Mouse (Mus musculus) C2C12 (cell line): ENCODE results near the gene Tspan4. TPM values are rescaled to one million over a fixed set of nuclear protein-coding genes. Genes with fewer than 3 reads are reported as not detected.
A peak's percentile ranks its signal among the peaks of the same experiment; 100 is the strongest.

Experiments used
- H3K27me3 ChIP-seq: one replicate; pipeline ENCODE4 v1.6.1; 2011; ENCODE audit not compliant: control insufficient read depth, insufficient read depth, insufficient read length
- H3K36me3 ChIP-seq: one replicate; pipeline ENCODE4 v1.6.1; 2011; ENCODE audit not compliant: control insufficient read depth, insufficient read depth
- H3K4me3 ChIP-seq: one replicate; pipeline ENCODE4 v1.5.1; 2011; ENCODE audit warnings: mild to moderate bottlenecking, control low read depth; ENCODE audit not compliant: poor library complexity, insufficient read depth, severe bottlenecking
- H3K79me2 ChIP-seq: one replicate; pipeline ENCODE4 v1.6.1; 2011; ENCODE audit not compliant: control insufficient read depth, insufficient read depth
- H3K79me3 ChIP-seq: one replicate; pipeline ENCODE4 v1.6.1; 2011; ENCODE audit warnings: low read depth, control low read depth
- H3ac ChIP-seq: one replicate; pipeline ENCODE3; 2011; ENCODE audit warnings: low read depth; ENCODE audit not compliant: control insufficient read depth, insufficient read length
- CEBPB ChIP-seq: IDR thresholded peaks from one replicate; pipeline ENCODE4 v1.6.1; 2011; ENCODE audit warnings: low read depth, mild to moderate bottlenecking, control low read depth, moderate library complexity
- CTCF ChIP-seq: IDR thresholded peaks from one replicate; pipeline ENCODE4 v1.5.1; 2011; ENCODE audit not compliant: control insufficient read depth, insufficient read depth, insufficient read length
- FOSL1 ChIP-seq: IDR thresholded peaks from one replicate; pipeline ENCODE4 v1.8.0; 2011; ENCODE audit warnings: mild to moderate bottlenecking, low read length; ENCODE audit not compliant: poor library complexity, insufficient read depth, severe bottlenecking
- MAX ChIP-seq: IDR thresholded peaks from one replicate; pipeline ENCODE4 v1.6.1; 2011; ENCODE audit warnings: mild to moderate bottlenecking, control low read depth
- MYOD1 ChIP-seq: IDR thresholded peaks from one replicate; pipeline ENCODE4 v1.6.1; 2011; ENCODE audit warnings: low read depth; ENCODE audit not compliant: control insufficient read depth, insufficient read length
- MYOG ChIP-seq: IDR thresholded peaks from one replicate; pipeline ENCODE4 v1.6.1; 2011; ENCODE audit not compliant: control insufficient read depth, insufficient read length; ENCODE audit errors: extremely low read depth
- USF1 ChIP-seq: IDR thresholded peaks from one replicate; pipeline ENCODE4 v1.6.1; 2011; ENCODE audit warnings: low read depth, mild to moderate bottlenecking, control low read depth, moderate library complexity
- polyA plus RNA-seq: library from polyadenylated mRNA; unstranded; fragments of >200 nt; fragmentation: generic; extraction: Trizol; gene quantifications from one replicate; pipeline ENCODE4 v1.2.1, GENCODE M21; 2012; ENCODE audit warnings: missing spikeins

Gene Tspan4
- polyA plus RNA-seq, 1 experiment: 278 TPM

DNA sequence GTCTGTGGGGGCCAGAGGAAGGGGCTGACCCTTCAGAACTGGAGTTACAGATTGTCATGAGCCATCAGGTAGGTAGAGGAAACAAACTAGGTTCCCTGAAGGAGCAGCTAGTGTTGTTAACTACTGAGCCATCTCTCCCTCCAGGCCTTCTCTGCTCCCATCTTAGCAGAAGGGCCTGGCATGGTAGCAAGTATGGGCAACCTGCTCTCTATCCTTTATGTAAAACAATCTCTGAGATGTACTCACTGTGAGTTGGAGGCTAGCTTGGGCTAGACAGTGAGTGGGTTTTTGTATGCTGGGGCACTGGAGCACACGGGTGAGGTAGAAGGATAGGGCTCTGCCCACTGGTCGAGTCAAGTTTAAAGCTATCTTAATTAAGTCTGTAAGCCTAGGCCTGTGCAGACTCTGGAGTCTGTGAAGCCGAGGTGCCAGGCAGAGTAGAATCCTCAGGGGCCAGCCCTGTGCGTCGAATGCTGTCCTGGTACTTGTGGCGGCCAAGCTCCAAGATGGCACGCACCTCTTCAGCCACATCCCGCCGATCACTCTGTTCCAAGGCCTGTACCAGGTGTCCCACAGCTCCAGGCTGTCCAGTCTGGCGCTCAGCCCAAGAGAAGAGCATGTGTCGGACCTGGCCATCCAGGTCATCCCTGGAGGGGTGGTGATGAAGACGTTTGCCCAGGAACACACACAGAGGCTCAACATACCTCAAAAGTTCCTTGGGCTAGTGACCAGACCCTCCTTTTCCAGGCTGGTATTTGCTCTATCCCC, 36.7 kb upstream of the Tspan4 start:
- H3K79me3 ChIP-seq: peaks cover 7% of the 10 kb centered on the region
- peaks cover 36% of the 10 kb centered on the region for H3K36me3 ChIP-seq
- no peak overlapping the region for H3K4me3 ChIP-seq
- TF ChIP-seq MYOG (no peak), USF1 (no peak), MAX (no peak), FOSL1 (no peak), CEBPB (no peak), CTCF (no peak)
- no peak overlapping the region for H3ac ChIP-seq
- H3K27me3 ChIP-seq: no peaks in the 10 kb centered on the region
- peaks cover 54% of the 10 kb centered on the region for H3K79me2 ChIP-seq

DNA sequence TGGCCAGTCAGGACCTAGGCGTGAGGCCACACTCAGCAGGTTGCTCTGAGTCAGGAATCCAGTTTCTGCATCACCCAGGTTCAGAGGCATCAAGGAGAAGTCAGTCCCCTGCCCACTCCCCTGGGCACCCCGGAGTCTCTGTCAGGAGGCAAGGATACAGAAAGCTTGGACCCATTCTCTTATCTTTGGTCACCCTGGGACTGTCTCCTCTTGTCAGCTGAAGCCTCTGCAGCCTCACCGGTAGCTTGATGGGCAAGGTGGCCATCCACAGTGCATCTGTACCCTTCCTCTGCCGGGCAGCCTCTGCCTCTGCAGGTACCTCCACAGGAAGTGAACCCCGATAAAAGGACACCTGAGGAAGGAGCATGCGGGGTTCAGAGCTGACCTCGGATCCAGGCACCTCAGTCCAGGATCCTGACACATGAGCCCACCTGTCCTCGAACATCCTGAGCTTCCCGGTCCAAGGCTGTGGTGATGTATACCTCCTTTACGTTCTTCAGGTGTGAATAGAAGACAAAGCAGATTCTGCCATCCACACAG, 35.8 kb upstream of the Tspan4 start:
- no peak for TF ChIP-seq CTCF
- TF ChIP-seq MYOG: no peak
- TF ChIP-seq MAX: no peak
- no peak for TF ChIP-seq CEBPB
- TF ChIP-seq FOSL1: no peak
- TF ChIP-seq USF1: no peak
- no peak for TF ChIP-seq MYOD1
- H3K79me3 ChIP-seq: peaks cover 7% of the 10 kb centered on the region
- H3K36me3 ChIP-seq: peaks cover 31% of the 10 kb centered on the region
- no peak overlapping the region for H3ac ChIP-seq
- peaks cover 54% of the 10 kb centered on the region for H3K79me2 ChIP-seq
- H3K4me3 ChIP-seq: no peak overlapping the region
- no peaks in the 10 kb centered on the region for H3K27me3 ChIP-seq

DNA sequence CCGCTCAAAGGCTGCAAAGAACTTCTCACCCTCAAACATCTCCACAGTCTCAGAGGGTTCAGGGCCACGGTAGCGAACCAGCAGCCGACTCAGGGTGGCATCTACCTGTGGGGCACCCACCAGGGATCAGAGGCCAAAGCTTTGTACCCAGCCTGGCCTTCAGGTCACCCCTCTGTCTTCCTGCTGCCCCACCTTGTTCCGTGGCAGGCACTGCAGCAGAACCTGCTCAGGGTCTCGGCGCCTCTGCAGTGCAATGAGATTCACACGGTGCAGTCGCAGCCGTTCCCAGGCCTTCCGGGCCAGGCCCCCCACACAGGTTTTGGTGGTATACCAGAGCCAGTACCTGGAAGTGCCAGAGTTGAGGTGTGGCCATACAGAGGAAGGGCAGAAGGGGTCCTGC, 35.2 kb upstream of the Tspan4 start:
- H3K79me3 ChIP-seq: peaks cover 4% of the 10 kb centered on the region
- H3K27me3 ChIP-seq: no peaks in the 10 kb centered on the region
- no peak overlapping the region for H3K4me3 ChIP-seq
- peaks cover 48% of the 10 kb centered on the region for H3K79me2 ChIP-seq
- peaks cover 31% of the 10 kb centered on the region for H3K36me3 ChIP-seq
- H3ac ChIP-seq: no peak overlapping the region
- TF ChIP-seq MAX (no peak), CTCF (no peak), USF1 (no peak), MYOG (no peak), FOSL1 (no peak), CEBPB (no peak), MYOD1 (no peak)

DNA sequence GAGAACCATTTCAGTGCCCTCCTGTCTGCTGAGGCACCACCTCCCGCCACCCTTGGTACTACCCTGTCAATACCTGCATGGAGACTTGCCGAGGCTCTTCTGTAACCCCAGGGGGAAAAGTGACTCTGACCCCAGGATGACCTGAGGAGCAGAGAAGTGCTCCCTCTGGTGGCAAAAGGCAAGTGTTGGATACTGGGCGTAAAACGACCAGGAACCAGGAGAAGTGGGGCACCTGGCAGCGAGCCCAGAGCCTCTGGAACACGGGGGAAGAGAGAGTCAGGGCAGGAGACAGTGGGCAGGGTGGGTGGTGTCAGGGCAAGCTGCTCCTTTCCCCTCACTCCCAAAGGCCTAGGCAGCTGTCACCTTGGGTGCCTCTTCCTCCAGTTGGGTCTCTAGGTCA, 34.4 kb upstream of the Tspan4 start:
- H3K4me3 ChIP-seq: no peak overlapping the region
- H3K36me3 ChIP-seq: peaks cover 31% of the 10 kb centered on the region

DNA sequence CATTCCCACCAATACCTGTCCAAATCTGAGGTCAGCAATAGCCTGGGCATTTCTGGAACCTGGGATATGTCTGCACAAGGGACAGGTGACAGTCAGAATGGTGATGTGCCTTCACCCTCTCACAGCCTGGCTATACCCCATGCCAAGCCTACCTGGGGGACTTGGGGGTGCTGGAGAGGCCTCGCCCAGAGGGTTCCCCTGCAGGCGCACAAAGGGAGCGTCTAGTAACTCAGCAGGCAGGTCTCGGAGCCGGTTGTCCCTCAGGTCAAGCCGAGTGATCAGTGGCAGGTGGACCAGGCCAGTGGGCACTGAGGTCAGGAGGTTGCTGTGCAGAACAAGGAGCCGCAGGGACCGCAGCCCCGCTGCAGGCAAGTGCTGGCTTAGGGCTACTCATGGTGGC, 33.6 kb upstream of the Tspan4 start:
- Histone ChIP-seq H3K79me3 (peaks cover 1% of the 10 kb centered on the region), H3K79me2 (peaks cover 34% of the 10 kb centered on the region), H3ac (no peak overlapping the region), H3K27me3 (no peaks in the 10 kb centered on the region), H3K36me3 (peaks cover 31% of the 10 kb centered on the region), H3K4me3 (no peak overlapping the region)
- TF ChIP-seq USF1: no peak
- TF ChIP-seq MAX: no peak
- TF ChIP-seq MYOD1: no peak
- TF ChIP-seq CEBPB: no peak
- no peak for TF ChIP-seq CTCF
- no peak for TF ChIP-seq FOSL1
- TF ChIP-seq MYOG: no peak

More for the DNA sequence above, 34.4 kb upstream of the Tspan4 start:
- TF ChIP-seq MAX: no peak
- peak; percentile 57 for TF ChIP-seq CTCF
- no peak for TF ChIP-seq FOSL1
- TF ChIP-seq MYOD1: no peak
- TF ChIP-seq CEBPB: no peak
- TF ChIP-seq USF1: no peak
- H3K27me3 ChIP-seq: no peaks in the 10 kb centered on the region
- peaks cover 4% of the 10 kb centered on the region for H3K79me3 ChIP-seq
- no peak overlapping the region for H3ac ChIP-seq
- H3K79me2 ChIP-seq: peaks cover 42% of the 10 kb centered on the region
